Mouse (Mus musculus) 3T3-L1 (cell line): ENCODE measurements at regions not wholly inside any gene's neighbourhood (a gene's known extent, or its start where the extent isn't known, plus 50 kb on each side); places are given as distances from the start of the nearest gene placed in this dataset.
A peak's percentile ranks its signal among the peaks of the same experiment; 100 is the strongest.
"Not testable (repeated sequence)": the region's sequence is repeated elsewhere in the genome, so short reads cannot be mapped to it uniquely, and the experiment has no call there.

Experiments used
- DNase-seq: peaks from one replicate; pipeline ENCODE4 v3.0.0-alpha.2; 2015; ENCODE audit warnings: low read depth, low spot score

GRCm38 (mm10) chr16:19024010-19024532 is 147.2 kb downstream of the Hira start:
- no peak for DNase-seq

DNA sequence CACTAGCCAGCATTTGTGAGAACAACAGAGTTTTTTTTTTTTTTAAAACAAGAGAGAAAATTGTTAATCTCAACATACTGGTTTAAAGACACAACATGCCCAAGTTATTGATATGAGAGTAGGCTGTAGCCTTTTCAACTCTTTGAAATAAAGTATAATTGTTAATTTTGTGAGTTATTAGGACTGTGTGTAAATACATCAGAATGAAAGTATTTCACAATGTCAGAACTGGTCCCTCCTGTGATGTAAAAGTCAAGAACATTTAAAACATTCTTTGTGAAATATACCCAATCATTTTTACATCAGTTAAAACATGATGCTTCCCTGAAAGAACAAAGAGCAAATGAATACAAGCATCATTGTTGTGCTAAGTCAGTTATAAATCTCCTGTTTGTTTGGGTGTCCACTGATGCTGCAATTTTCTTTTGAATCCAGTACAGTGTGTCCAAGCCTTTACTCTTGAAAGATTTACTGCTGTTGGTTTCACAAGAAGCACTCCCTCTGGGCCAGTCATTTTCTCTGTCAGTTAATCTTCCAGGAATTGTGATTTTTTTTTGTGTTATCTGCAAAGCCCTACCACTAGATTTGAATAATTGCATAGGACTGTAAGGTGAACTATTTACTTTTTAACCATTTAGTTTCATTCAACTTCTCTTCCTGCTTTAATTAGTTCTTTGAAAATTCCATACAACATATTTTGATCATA is 148.5 kb downstream of the Hira start:
- DNase-seq, result no peak

DNA sequence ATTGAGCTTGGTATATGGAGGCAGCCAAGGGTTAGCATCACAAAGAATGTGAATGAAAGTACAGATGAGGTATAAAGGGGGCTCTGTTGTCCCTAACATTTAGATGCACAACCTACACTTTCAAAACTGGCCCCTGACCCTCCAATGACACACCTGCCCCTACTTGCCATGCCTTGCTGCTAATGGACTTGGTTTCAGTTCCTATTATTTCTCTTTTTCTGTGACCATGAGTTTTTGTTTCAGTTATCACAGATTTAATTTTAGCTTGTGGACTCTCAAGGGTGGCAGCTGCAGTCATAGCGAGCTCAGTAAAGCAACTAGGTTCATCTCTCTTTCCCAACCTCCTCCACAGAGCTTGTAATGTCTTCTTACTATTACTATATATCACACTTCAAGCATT is 150.3 kb downstream of the Hira start:
- no peak for DNase-seq

DNA sequence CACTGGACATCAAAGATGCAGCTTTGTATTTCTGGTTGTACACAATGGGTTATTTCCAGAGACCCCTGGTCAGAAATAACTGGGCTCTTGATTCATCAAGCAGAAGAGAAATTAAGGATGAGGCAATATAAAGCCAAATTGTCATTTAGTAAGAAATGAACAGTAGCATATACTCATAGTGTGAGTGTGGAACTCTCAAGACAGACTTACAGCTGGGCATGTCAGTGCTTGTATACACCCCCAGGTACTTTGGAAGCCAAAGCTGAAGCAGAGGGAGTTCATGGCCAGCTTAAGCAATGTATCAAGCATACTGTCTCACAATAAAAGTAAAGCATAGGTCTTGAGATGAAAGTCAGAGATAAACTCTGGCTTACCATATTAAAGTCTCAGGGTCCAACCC is 155.7 kb downstream of the Hira start:
- no peak for DNase-seq

DNA sequence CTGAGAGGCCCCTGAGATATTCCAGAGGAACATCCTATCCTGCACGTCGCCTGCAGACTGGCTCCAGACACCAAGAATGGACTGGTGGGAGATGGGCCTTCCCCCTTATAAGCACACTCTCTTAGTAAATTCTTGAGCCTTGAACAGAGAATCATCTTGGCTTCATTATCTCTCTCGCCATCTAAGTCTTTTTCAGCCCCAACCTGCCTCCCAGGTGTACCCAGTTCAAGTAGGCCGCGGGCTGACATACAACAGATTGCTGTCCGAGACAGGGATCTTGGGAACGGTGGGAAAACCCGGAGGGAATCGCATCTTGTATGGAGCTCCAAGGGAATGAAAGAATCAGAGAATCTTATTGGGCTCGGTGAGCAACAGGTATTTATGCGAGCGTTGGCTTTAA is 158.9 kb downstream of the Hira start:
- DNase-seq, result no peak

GRCm38 (mm10) chr16:19037681-19038080 is 160.8 kb downstream of the Hira start:
- DNase-seq, result peak; percentile 6

- no peak for DNase-seq
These were observed 176.0 kb downstream of the Hira start for GRCm38 (mm10) chr16:19052791-19053190.

DNA sequence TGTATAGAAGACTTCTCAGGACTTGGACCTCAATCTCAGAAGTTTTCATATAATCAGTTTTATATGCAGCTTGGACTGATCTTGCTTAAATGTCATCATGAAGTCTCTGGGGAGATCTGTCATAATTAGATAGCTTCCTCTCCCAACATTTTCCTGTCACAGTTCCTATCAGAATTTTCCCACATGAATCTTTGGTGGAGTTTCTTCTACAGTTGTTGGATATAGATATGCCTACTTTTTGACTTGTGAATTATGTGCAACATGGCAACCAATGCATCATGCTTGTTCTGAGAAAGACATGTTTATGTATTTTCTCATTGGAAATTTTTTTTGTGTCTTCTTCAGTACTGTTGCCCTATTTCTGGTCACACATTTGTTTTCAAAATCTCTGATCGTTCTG is 183.5 kb downstream of the Hira start:
- DNase-seq, result no peak

DNA sequence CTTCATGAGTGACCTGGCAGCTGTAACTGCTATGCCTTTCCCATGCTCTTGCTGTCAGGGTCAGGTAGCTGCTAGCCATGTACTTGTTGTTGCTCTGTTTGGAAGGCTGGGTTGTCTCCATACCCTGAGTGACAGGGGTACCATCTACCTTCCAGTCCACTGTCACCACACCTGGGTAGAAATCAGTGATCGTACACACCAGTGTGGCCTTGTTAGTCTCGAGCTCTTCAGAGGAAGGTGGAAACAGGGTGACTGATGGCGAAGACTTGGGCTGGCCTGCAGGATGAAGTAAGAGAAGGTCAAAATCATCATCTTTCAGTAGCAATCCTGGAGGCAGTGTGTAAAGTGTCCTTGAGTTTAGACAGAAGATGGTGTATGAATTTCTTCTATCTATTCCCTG is 185.0 kb downstream of the Hira start:
- no peak for DNase-seq

DNA sequence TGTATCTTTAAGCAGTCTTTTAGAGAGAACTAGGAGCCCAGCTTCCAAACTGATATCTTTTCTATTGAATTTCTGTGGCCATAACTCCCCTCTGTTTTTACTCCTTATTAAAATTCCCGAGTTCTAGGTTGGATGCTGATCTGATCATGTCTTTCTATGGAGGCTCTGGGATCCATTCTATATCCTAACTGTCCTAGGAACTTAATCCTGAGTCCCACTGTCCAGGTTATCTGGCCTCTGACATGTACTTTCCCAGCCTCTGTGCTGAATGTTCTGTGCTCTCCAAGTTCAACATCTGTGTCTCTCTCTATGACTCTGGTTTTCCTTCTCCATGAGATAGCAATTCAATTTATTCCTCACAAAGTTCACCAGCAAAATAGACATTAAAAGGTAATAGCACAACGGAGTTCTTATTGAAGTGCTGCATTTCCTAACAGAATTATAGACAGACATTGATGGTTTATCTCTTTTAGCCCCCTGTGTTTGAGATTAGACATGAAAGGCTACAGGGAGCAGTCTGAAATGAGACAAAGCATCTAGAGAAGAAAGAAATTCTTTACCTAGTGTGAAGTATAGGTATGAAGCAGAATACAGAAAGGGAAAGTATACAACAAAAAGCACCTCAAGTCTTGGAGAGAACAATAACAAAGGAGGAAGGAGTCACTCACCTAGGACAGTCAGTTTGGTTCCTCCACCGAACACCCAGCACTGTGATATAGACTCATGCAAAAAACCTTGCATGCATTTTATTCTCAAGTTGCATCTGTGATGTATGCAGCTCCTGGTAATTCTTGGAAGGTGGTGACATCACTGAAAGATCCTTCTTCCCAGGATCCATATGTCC is 185.9 kb downstream of the Hira start:
- DNase-seq, result no peak

DNA sequence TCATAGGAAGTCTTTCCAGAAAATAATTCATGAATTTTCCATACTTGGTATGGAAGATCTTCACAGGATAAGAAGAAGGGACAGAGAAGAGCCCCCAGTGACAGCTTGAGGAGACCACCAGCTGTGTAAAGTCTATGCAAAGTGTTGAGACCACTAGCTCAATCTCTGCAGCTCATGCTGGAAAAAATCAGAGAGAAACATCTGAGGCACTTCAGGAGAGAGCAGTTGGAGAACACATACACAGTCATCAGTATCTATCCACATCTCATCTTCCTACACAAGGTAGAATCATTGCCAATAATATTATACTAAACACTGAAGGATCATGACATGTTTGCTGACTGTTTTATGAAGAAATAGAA is 186.5 kb downstream of the Hira start:
- no peak for DNase-seq

DNA sequence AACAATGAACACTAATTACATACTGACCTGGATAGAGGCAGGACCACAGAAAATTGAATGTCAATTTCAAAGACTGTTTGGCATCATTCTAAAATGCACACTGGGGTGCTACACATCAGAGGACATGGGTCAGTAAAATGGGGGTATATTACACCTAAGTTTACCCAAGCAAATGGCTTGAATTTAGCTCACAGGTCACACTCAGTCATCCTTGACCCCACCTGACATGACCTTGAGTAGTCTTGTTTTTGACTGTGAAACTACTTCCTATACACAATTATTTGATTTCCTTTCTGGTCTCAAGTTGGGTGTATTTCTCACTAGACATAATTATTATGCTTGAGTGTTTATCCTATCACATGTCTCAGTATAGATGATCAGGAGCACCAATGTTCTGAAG is 187.6 kb downstream of the Hira start:
- DNase-seq, result no peak

- no peak for DNase-seq
These were observed 188.8 kb downstream of the Hira start for GRCm38 (mm10) chr16:19065543-19066141.

- no peak for DNase-seq
These were observed 190.0 kb downstream of the Hira start for GRCm38 (mm10) chr16:19066700-19067310.

DNA sequence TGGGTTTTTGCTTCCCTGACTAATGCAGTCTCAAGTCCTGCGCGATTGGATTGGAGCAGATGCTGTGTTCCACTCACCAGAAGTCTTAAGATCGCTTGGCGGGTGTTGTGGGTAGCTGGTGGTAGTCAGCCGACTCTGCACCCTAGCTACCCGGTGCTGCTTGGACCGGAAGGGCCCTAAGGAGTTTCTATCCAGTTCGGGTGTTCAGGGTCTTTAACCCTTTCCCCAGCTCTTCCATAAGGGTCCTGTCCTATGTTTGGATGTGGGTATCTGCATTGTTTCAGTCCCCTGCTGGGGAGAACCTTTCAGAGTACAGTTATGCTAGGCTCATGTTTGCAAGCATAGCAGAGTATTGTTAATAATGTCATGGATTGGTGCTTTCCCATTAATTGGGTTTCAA is 206.7 kb downstream of the Hira start:
- not testable (repeated sequence) for DNase-seq

DNA sequence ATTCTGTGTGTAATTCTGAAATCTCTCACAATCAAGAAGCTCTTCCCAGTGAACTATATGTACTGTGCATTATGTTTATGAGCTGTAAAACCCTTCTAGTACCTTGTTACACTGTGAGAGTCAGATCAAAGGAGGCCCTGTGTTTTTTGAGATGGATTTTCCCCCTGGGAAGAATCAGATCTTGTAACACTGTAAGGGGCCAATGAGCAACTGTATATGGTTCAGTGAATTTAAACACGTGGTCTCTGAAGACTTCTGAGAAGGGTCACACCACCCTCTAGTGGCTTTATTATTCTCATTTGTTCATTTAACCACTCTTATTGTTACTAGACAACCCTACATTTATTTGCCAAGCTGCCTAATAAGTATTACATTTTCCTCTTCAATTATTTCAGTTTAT is 211.1 kb downstream of the Hira start:
- DNase-seq, result peak; percentile 50
